Mouse (Mus musculus) hindbrain, embryonic 16.5 days (tissue): ENCODE results near the gene Klc1. TPM values are rescaled to one million over a fixed set of nuclear protein-coding genes. Genes with fewer than 3 reads are reported as not detected.

Experiments used
- ATAC-seq: fragments of 200-750 bp; cut with Nextera tagmentation; 2 replicates; pipeline ENCODE4 v1.8.0; 2017; ENCODE audit warnings: moderate TSS enrichment, moderate library complexity
- H3K27ac ChIP-seq: fragments of 300-500 bp; sonication (generic); 2 replicates; pipeline ENCODE4 v1.5.1; 2014; ENCODE audit warnings: low read depth, mild to moderate bottlenecking, control low read depth, low read length, moderate library complexity
- H3K27me3 ChIP-seq: fragments of 300-500 bp; sonication (generic); replicated peaks from 2 replicates; pipeline ENCODE4 v1.6.1; 2014; ENCODE audit warnings: low read length; ENCODE audit not compliant: control insufficient read depth, insufficient read depth
- H3K36me3 ChIP-seq: fragments of 300-500 bp; sonication (generic); 2 replicates; pipeline ENCODE4 v1.6.1; 2014; ENCODE audit warnings: mild to moderate bottlenecking, low read length, moderate library complexity, mixed read lengths; ENCODE audit not compliant: control insufficient read depth, insufficient read depth
- H3K4me1 ChIP-seq: fragments of 300-500 bp; sonication (generic); 2 replicates; pipeline ENCODE4 v1.6.1; 2014; ENCODE audit warnings: low read depth, low read length; ENCODE audit not compliant: control insufficient read depth, insufficient read depth
- H3K4me2 ChIP-seq: fragments of 300-500 bp; sonication (generic); 2 replicates; pipeline ENCODE4 v1.6.1; 2014; ENCODE audit warnings: mild to moderate bottlenecking, low read length, control low read depth, moderate library complexity
- H3K4me3 ChIP-seq: fragments of 300-500 bp; sonication (generic); 2 replicates; pipeline ENCODE4 v1.5.1; 2014; ENCODE audit warnings: mild to moderate bottlenecking, low read length, control low read depth, moderate library complexity
- H3K9ac ChIP-seq: fragments of 300-500 bp; sonication (generic); 2 replicates; pipeline ENCODE4 v1.6.1; 2014; ENCODE audit warnings: low read depth, mild to moderate bottlenecking, control low read depth, low read length, moderate library complexity
- H3K9me3 ChIP-seq: fragments of 300-500 bp; sonication (generic); 2 replicates; pipeline ENCODE4 v1.6.1; 2014; ENCODE audit warnings: mild to moderate bottlenecking, low read length, moderate library complexity; ENCODE audit not compliant: control insufficient read depth
- WGBS: fragments of 180-500 bp; shearing (Covaris S2); extraction: QIAGEN DNeasy Blood & Tissue Kit; methylation state at CpG from one replicate; pipeline ENCODE4 v1.1.7; 2014; 5-methylcytosine and 5-hydroxymethylcytosine counted together
- polyA plus RNA-seq: library from polyadenylated mRNA; unstranded; fragments of >200 nt; fragmentation: Nextera tagmentation; extraction: Ambion mirVana; gene quantifications from 2 replicates; pipeline ENCODE4 v1.2.1, GENCODE M21; 2015

Klc1 gene
- polyA plus RNA-seq, 1 experiment from 2014 or later: 654 TPM

DNA sequence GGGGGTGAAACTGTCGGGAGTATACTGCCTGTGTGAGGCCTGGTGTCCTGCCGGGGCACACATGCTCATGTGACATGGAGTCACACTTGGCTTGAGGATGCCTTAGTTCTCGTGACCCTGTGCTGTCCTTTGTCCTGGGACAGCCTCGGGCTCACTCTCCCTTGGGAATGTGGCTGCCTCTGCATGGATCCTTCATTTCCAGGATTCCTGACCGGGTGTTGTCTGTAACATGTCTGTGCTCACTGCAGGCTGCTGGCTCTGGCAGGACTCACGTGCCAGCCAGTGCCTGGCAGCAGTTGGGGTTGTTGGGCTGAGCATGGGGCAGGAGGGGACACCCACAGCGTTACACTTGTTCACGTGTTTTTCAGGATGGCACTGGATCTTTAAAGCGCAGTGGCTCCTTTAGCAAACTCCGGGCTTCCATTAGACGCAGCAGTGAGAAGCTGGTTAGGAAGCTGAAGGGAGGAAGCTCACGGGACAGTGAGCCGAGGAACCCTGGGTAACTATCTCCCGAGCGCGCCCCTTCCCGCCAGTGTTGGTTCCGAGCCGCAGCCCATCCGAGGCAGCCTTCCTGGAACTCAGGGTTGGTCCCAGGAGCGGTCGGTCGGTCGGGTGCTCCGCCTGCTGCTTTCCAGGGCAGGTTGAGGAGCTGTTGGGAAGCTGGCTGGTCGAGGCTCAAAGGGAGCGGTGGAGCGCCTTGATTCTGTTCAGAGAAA lies 36.7 kb downstream of the Klc1 start:
- no peak overlapping the region for H3K27ac ChIP-seq
- H3K4me1 ChIP-seq: no peaks in the 10 kb centered on the region
- H3K4me2 ChIP-seq: no peak overlapping the region
- 90% methylated on average over 28 of the region's 28 CpGs for WGBS
- H3K9ac ChIP-seq: no peak overlapping the region
- ATAC-seq: no peak
- peaks cover 23% of the 10 kb centered on the region for H3K36me3 ChIP-seq
- H3K9me3 ChIP-seq: no peaks in the 10 kb centered on the region
- no peak overlapping the region for H3K4me3 ChIP-seq
- H3K27me3 ChIP-seq: no peaks in the 10 kb centered on the region

DNA sequence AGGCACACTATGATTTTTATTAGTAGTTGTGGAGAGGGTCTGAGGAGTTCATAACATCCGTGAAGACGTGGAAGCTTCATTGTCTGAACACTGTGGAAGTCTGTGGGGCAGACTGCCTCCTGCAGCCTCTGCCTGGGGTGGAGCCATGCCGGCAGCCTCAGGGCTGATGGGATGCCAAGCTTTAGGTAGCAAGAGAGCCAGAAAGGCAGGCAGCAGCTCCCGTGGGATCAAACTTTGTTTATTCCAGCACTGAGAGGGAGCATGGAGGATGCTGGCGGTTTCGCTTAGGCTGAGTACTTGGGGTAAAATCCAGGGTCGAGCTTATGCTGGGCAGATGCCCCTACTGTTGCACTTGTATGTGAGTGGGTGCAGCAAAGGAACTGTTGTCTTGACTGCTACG lies 38.6 kb downstream of the Klc1 start:
- no peak for ATAC-seq
- WGBS: 77% methylated on average over 8 of the region's 8 CpGs

DNA sequence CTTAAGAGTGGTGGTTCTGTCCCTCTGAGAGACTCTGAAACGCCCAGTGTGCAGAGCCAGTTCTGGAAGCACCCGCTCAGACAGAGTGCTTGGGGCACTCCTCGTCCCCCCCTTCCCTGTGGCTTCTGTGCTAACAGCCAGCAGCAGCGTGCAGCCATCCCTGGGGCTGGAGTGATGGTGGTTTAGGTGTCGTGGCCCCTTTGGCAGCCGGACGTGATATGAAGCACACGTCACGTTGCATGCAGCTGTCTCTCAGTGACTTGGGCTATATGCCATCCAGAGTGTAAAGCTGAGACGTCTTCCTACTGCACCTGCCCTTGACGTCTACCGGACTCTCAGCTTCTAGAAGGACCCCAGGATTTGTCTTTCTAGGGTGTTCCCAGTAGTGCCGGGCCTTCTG lies 39.8 kb downstream of the Klc1 start:
- Histone ChIP-seq H3K4me1 (no peaks in the 10 kb centered on the region), H3K9ac (no peak overlapping the region), H3K27me3 (no peaks in the 10 kb centered on the region), H3K9me3 (no peaks in the 10 kb centered on the region), H3K27ac (no peak overlapping the region), H3K4me2 (no peak overlapping the region), H3K4me3 (no peak overlapping the region), H3K36me3 (peaks cover 23% of the 10 kb centered on the region)
- no peak; the same call in 1 of the 2 replicates for ATAC-seq
- WGBS: 92% methylated on average over 13 of the region's 13 CpGs

More for the DNA sequence above, 38.6 kb downstream of the Klc1 start:
- Histone ChIP-seq H3K27me3 (no peaks in the 10 kb centered on the region), H3K4me2 (no peak overlapping the region), H3K36me3 (peaks cover 19% of the 10 kb centered on the region), H3K4me1 (no peaks in the 10 kb centered on the region), H3K9me3 (no peaks in the 10 kb centered on the region), H3K27ac (no peak overlapping the region), H3K4me3 (no peak overlapping the region), H3K9ac (no peak overlapping the region)

DNA sequence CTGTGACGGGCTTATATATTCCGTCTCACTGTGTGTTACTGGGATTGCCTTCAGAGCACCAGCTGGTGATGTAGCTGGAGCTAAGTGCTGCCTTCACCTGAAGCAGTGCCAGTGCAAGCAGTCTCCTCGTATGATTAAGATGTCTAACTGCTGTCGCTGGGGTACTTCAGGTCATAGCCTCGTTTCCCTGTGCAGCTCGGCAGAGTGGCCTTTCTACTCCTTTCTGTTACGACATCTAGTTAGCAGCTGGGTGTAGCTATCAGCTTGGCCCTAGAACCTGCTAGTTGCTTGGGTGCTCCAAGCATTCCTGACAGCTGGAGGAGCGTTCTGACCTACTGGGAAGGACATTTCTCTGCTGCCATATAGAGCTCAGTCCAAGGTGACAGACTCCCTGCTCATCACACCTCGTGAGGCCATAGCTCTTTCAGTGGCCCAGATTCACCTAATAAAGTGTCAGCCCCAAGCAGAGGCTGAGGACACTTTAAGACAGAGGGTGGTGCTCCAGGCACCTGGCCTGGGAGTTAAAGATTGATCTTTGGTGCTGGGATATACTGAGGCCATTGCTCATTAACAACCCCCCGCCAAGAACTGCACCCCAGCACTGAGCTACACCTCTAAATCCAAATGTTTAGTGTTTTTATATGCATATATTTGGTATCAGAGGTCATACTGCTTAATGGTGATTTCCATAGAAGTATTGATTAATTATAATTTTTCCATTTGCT lies 42.0 kb downstream of the Klc1 start:
- Histone ChIP-seq H3K27ac (no peak overlapping the region), H3K27me3 (no peaks in the 10 kb centered on the region), H3K4me3 (no peak overlapping the region), H3K4me2 (no peak overlapping the region), H3K36me3 (peaks cover 10% of the 10 kb centered on the region), H3K4me1 (no peaks in the 10 kb centered on the region), H3K9me3 (no peaks in the 10 kb centered on the region), H3K9ac (no peak overlapping the region)
- 83% methylated on average over 10 of the region's 10 CpGs for WGBS
- no peak for ATAC-seq

DNA sequence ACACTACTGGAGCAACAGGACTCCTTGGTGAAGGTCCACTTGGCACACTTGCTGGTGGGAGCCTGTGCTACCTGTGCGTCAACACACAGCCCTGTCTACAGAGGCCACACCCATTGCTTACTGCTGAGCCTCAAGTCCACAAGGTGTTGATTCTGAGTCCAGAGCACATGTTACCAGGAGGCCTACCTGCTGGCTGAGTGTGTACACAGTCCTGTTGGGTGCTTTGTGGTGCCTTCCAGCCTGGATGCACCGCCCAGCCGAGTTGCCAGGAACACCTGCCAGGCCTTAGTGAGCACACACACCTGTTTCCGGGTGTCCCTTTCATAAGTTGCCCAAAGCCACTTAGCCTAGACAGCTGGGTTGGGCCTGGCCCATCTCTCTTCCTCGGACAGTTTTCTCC lies 44.9 kb downstream of the Klc1 start:
- ATAC-seq: no peak
- H3K27ac ChIP-seq: no peak overlapping the region
- no peak overlapping the region for H3K4me3 ChIP-seq
- peaks cover 17% of the 10 kb centered on the region for H3K36me3 ChIP-seq
- H3K27me3 ChIP-seq: no peaks in the 10 kb centered on the region
- H3K9ac ChIP-seq: no peak overlapping the region
- H3K4me1 ChIP-seq: no peaks in the 10 kb centered on the region
- no peak overlapping the region for H3K4me2 ChIP-seq
- no peaks in the 10 kb centered on the region for H3K9me3 ChIP-seq
- WGBS: 91% methylated on average over 5 of the region's 5 CpGs

DNA sequence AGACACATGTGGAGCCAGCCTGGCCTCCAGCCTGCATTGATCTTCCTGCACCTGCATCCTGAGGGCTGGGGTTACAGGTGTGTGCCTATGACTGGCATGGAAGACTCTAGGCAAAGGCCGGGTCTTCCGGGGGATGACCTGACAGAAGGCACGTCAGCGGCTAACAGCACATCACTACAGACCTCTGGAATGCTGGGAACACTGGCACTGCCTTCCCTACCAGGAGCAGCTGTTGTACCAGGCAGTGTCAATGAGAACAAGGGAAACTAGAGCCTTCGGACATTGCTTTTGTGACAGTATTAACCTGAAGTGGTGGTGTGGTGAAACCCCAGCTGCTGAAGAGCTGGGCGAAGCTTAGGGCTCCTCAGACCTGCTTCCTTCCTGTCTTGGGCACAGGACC lies 50.1 kb downstream of the Klc1 start:
- Histone ChIP-seq H3K4me3 (no peak overlapping the region), H3K9ac (no peak overlapping the region), H3K27ac (0 out of 2 replicates have a peak overlapping the region, but pooled peaks have one; percentile 58), H3K9me3 (no peaks in the 10 kb centered on the region), H3K4me1 (peaks cover 11% of the 10 kb centered on the region), H3K36me3 (peaks cover 13% of the 10 kb centered on the region), H3K27me3 (no peaks in the 10 kb centered on the region), H3K4me2 (no peak overlapping the region)
- ATAC-seq: no peak
- 91% methylated on average over 6 of the region's 6 CpGs for WGBS

DNA sequence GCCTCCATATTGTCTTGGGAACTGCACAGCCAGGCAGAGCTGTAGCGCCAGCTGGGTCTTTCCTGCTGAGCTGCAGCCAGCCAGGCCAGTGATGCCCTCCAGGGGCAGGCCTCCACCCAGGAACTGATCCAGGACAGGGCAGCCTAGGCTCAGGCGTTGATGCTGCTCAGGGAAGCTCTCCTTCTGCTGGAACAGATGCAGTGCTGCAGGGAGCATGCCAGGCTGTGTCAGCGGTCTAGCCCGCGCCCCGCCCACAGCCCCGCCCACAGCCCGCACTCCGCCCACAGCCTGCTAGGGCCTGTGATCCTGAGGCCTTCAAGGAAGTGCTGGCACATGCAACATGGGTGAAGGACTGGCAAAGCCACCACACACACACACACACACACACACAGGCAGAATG lies 51.1 kb downstream of the Klc1 start:
- no peaks in the 10 kb centered on the region for H3K9me3 ChIP-seq
- H3K4me3 ChIP-seq: no peak overlapping the region; the same call in 1 of the 2 replicates
- peak overlapping the region; percentile 39; the same call in 1 of the 2 replicates for H3K9ac ChIP-seq
- peak overlapping the region; percentile 58; the same call in 1 of the 2 replicates for H3K27ac ChIP-seq
- peaks cover 15% of the 10 kb centered on the region for H3K4me1 ChIP-seq
- peak overlapping the region; percentile 33 for H3K4me2 ChIP-seq
- no peaks in the 10 kb centered on the region for H3K27me3 ChIP-seq
- H3K36me3 ChIP-seq: peaks cover 13% of the 10 kb centered on the region
- ATAC-seq: peak; percentile 13; the same call in 1 of the 2 replicates
- WGBS: 3% methylated on average over 9 of the region's 9 CpGs

DNA sequence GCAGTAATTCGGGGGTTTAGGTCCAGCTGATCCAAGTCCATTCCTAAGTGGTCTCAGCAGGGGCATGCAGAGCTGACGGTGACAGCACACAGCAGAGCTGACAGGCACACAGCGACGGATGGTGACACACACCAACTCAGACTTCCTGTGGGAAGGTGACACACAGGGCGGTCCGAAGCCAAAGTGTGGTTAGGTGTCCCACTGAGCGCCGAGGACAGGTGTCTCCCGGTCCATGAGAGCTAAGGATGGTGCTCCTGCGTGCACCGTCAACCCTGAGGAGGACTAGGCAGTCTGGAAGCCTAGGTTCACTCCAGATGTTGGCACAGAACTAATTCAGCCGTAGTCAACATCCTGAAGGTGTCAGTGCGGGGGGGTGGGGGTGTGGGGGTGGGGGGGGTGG lies 53.4 kb downstream of the Klc1 start:
- H3K27ac ChIP-seq: no peak overlapping the region
- no peaks in the 10 kb centered on the region for H3K27me3 ChIP-seq
- peaks cover 26% of the 10 kb centered on the region for H3K4me1 ChIP-seq
- H3K9ac ChIP-seq: no peak overlapping the region
- no peaks in the 10 kb centered on the region for H3K9me3 ChIP-seq
- no peak overlapping the region for H3K4me3 ChIP-seq
- H3K4me2 ChIP-seq: no peak overlapping the region
- peaks cover 9% of the 10 kb centered on the region; the same call in 1 of the 2 replicates for H3K36me3 ChIP-seq
- WGBS: 89% methylated on average over 12 of the region's 13 CpGs
- no peak for ATAC-seq

DNA sequence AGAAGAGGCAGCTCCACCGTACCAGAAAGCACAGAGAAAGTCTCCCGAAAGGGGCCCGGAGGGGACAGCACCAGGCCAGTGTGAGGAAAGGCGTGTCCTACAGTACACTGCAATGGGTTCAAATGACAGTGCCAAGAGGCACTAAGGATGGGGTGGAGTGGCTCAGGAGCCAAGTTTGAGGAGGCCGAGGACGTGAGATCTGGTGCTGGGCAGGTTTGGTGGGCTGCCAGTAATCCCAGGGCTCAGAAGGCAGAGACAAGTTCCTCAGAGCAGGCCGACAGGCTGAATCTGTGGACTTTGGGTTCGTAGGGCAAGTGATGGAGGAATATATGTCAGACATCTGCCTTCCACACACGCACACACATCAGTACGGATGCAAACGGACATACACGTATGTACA lies 54.0 kb downstream of the Klc1 start:
- Histone ChIP-seq H3K36me3 (peaks cover 7% of the 10 kb centered on the region; the same call in 1 of the 2 replicates), H3K9me3 (no peaks in the 10 kb centered on the region), H3K4me1 (peaks cover 26% of the 10 kb centered on the region), H3K27me3 (no peaks in the 10 kb centered on the region), H3K4me3 (peak overlapping the region; percentile 53), H3K27ac (no peak overlapping the region), H3K4me2 (no peak overlapping the region; the same call in none of the 2 replicates), H3K9ac (no peak overlapping the region)
- WGBS: 74% methylated on average over 12 of the region's 12 CpGs
- no peak for ATAC-seq
